Mouse (Mus musculus) myocyte (in vitro differentiated cells): ENCODE results near the gene Gpr143. TPM values are rescaled to one million over a fixed set of nuclear protein-coding genes. Genes with fewer than 3 reads are reported as not detected.

Source experiments
- H3K27me3 ChIP-seq: one replicate; pipeline ENCODE4 v1.6.1; 2011; ENCODE audit not compliant: control insufficient read depth, insufficient read depth, insufficient read length
- H3K36me3 ChIP-seq: one replicate; pipeline ENCODE4 v1.6.1; 2011; ENCODE audit not compliant: control insufficient read depth, insufficient read depth
- H3K4me2 ChIP-seq: one replicate; pipeline ENCODE4 v1.6.1; 2011; ENCODE audit warnings: low read depth, control low read depth
- H3K4me3 ChIP-seq: one replicate; pipeline ENCODE4 v1.5.1; 2011; ENCODE audit warnings: mild to moderate bottlenecking, control low read depth, moderate library complexity
- H3K79me2 ChIP-seq: one replicate; pipeline ENCODE4 v1.6.1; 2011; ENCODE audit not compliant: control insufficient read depth, insufficient read depth
- H3ac ChIP-seq: one replicate; pipeline ENCODE4 v1.6.1; 2011; ENCODE audit not compliant: control insufficient read depth, insufficient read length
- CEBPB ChIP-seq: IDR thresholded peaks from 2 replicates; pipeline ENCODE4 v1.6.1; 2011; ENCODE audit warnings: mild to moderate bottlenecking, moderate library complexity; ENCODE audit not compliant: poor library complexity, insufficient read depth, severe bottlenecking
- E2F4 ChIP-seq: IDR thresholded peaks from one replicate; pipeline ENCODE4 v1.6.1; 2011; ENCODE audit warnings: mild to moderate bottlenecking, control low read depth, moderate library complexity; ENCODE audit not compliant: insufficient read depth
- MAX ChIP-seq: IDR thresholded peaks from one replicate; pipeline ENCODE4 v1.6.1; 2011; ENCODE audit warnings: low read depth, mild to moderate bottlenecking, control low read depth
- MYOD1 ChIP-seq, 3 experiments: IDR thresholded peaks; one replicate each; pipeline ENCODE4 v1.6.1; 2011; ENCODE audit warnings: control low read depth in 2 of 3, low read depth in 2 of 3, mild to moderate bottlenecking in 2 of 3, moderate library complexity in 1 of 3; ENCODE audit not compliant: insufficient read length in 2 of 3, control insufficient read depth in 1 of 3
- MYOG ChIP-seq, 3 experiments: IDR thresholded peaks; one replicate each; pipeline ENCODE4 v1.6.1; 2011; ENCODE audit warnings: control low read depth in 2 of 3, low read depth in 2 of 3, mild to moderate bottlenecking in 2 of 3; ENCODE audit not compliant: insufficient read length in 2 of 3, control insufficient read depth in 1 of 3, insufficient read depth in 1 of 3
- POLR2A ChIP-seq: IDR thresholded peaks from one replicate; pipeline ENCODE4 v1.6.1; 2011; ENCODE audit warnings: low read depth, mild to moderate bottlenecking, control low read depth, moderate library complexity; ENCODE audit not compliant: insufficient read length
- POLR2AphosphoS2 ChIP-seq: IDR thresholded peaks from one replicate; pipeline ENCODE4 v1.6.1; 2011; ENCODE audit warnings: low read depth, control low read depth; ENCODE audit not compliant: insufficient read length
- REST ChIP-seq: IDR thresholded peaks from one replicate; pipeline ENCODE4 v1.6.1; 2011; ENCODE audit warnings: mild to moderate bottlenecking, control low read depth, moderate library complexity; ENCODE audit not compliant: insufficient read depth, insufficient read length
- SRF ChIP-seq: IDR thresholded peaks from one replicate; pipeline ENCODE4 v1.6.1; 2011; ENCODE audit warnings: low read depth; ENCODE audit not compliant: control insufficient read depth, insufficient read length
- TCF12 ChIP-seq: IDR thresholded peaks from one replicate; pipeline ENCODE4 v1.6.1; 2011; ENCODE audit warnings: mild to moderate bottlenecking, control low read depth; ENCODE audit not compliant: poor library complexity, insufficient read depth, severe bottlenecking
- TCF3 ChIP-seq: IDR thresholded peaks from one replicate; pipeline ENCODE4 v1.6.1; 2011; ENCODE audit warnings: low read depth, control low read depth; ENCODE audit not compliant: insufficient read length
- USF1 ChIP-seq: IDR thresholded peaks from one replicate; pipeline ENCODE4 v1.6.1; 2011; ENCODE audit warnings: low read depth, mild to moderate bottlenecking, control low read depth, moderate library complexity
- polyA plus RNA-seq: library from polyadenylated mRNA; unstranded; fragments of >200 nt; fragmentation: generic; extraction: Trizol; gene quantifications from one replicate; pipeline ENCODE4 v1.2.1, GENCODE M21; 2012; ENCODE audit warnings: missing spikeins

Gpr143 gene
- polyA plus RNA-seq, 1 experiment = 0.07 TPM

GRCm38 (mm10) chrX:152764171-152764570, 17.6 kb upstream of the Gpr143 start:
- Histone ChIP-seq H3ac (no peak overlapping the region), H3K4me2 (no peak overlapping the region), H3K36me3 (no peaks in the 10 kb centered on the region), H3K27me3 (no peaks in the 10 kb centered on the region), H3K4me3 (no peak overlapping the region), H3K79me2 (no peaks in the 10 kb centered on the region)
- TF ChIP-seq POLR2AphosphoS2 (no peak), REST (no peak), TCF12 (no peak), TCF3 (no peak), POLR2A (no peak), E2F4 (no peak), SRF (no peak), MYOG (IDR thresholded peaks at IDR 0.05; ENCODE audit: control insufficient read depth in 1 of 3, insufficient read depth in 1 of 3, insufficient read length in 2 of 3, low read depth in 2 of 3) (no peak), CEBPB (no peak), MAX (no peak), MYOD1 (IDR thresholded peaks at IDR 0.05; ENCODE audit: control insufficient read depth in 1 of 3, insufficient read length in 2 of 3, low read depth in 2 of 3) (no peak), USF1 (no peak)

DNA sequence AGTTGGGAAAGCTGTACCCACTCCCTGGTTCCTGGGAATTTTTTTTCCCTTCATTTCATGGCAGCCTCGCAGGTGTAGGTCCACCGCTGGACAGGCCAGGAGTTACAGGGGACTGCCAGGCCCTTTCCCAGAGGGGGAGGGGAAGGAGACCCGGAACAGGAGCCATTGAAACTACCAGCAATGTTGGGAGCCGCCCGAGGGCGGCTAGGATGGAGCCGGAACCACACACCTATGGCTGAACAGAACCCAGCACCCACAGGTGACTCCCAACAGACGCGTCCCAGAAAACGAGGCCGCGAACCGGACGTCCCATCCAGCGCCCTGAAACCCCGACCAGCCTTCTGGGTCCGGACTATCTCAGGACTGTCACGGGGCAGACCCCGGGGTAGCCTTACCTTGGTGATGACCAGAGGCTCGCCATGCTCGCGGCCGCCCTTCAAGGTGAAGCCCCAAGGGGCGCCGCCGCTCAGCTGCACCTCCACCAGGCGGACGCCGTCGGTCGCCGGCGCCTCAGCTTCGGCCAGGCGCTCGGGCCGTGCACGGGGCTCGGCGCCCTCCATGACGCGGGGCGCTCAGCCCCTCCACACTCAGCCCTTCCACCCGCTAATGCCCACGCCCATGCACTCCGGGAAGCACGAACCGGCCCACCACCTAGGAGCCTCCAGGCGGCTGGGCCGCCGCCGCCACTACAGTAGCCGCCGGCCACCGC, 12.7 kb upstream of the Gpr143 start, which contains the start of gene Shroom2:
Shroom2 (minus strand) TSS at position 575 of the 709 bp plus-strand sequence.
- H3ac ChIP-seq = no peak within 1 kb of the TSS
- no peak within 1 kb of the TSS for H3K4me2 ChIP-seq
- no peak within 1 kb of the TSS for H3K4me3 ChIP-seq
- H3K36me3 ChIP-seq = no peaks in the 10 kb centered on the region
- no peaks in the 10 kb centered on the region for H3K27me3 ChIP-seq
- H3K79me2 ChIP-seq = no peaks in the 10 kb centered on the region
- no peak for TF ChIP-seq REST
- no peak for TF ChIP-seq POLR2A
- no peak for TF ChIP-seq SRF
- TF ChIP-seq MAX = no peak
- TF ChIP-seq CEBPB = no peak
- TF ChIP-seq POLR2AphosphoS2 = no peak
- no peak for TF ChIP-seq MYOD1 (IDR thresholded peaks at IDR 0.05; ENCODE audit: control insufficient read depth in 1 of 3, insufficient read length in 2 of 3, low read depth in 2 of 3)
- TF ChIP-seq TCF12 = no peak

DNA sequence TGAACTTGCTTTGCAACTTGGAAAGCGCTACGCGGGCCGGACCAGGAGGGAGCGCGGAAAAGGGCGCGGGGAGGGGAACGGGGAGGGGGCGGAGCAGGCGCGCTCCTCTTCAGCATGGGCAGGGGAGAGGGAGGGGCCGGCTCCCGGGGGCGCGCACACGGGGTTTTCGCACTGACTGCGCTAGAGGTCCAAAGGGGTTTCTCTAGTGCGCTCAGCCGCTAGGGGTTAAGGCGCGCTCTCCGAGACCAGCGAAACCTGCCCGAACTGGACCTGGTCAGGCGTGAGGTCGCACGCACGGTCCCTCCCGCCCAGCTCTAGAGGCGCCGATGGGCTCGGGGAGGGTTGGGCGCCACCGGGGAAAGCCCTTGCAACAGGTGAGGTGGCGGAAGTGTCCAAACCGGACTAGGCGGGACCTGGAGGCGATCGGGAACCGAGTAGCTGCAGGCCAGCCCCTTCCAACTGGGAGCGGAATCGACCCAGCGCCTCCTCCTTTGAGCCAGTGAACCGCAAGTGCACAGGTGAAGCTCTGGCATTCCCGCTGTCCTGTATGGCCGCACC, 12.0 kb upstream of the Gpr143 start:
- Histone ChIP-seq H3K27me3 (no peaks in the 10 kb centered on the region), H3K36me3 (no peaks in the 10 kb centered on the region), H3K4me3 (no peak overlapping the region), H3K79me2 (no peaks in the 10 kb centered on the region), H3K4me2 (no peak overlapping the region), H3ac (no peak overlapping the region)
- TF ChIP-seq CEBPB (no peak), POLR2A (no peak), SRF (no peak), MYOD1 (IDR thresholded peaks at IDR 0.05; ENCODE audit: control insufficient read depth in 1 of 3, insufficient read length in 2 of 3, low read depth in 2 of 3) (no peak), USF1 (no peak), E2F4 (no peak), MAX (no peak), POLR2AphosphoS2 (no peak), TCF12 (no peak), REST (no peak), MYOG (IDR thresholded peaks at IDR 0.05; ENCODE audit: control insufficient read depth in 1 of 3, insufficient read depth in 1 of 3, insufficient read length in 2 of 3, low read depth in 2 of 3) (no peak), TCF3 (no peak)

DNA sequence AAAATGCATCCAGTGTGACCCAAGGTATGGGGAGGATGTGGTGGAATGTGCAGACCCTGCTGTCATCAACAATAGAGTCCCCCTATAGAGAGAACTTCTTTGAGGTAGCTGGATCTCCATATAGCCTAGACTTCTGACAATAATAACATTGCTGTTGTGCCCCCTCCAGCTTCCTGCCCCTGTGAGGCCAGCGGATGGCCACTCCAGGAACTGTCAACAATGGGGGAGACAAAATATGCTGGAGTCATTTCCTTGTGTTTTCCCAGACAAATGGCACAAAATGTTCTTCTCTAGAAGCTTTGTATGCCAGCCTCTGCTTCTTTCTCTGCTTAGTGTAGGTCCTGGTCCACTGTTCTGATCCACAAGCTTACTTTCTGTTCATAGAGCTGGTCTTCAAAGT, 6.4 kb downstream of the Gpr143 start:
- no peak overlapping the region for H3K4me3 ChIP-seq
- H3K36me3 ChIP-seq = no peaks in the 10 kb centered on the region
- no peaks in the 10 kb centered on the region for H3K27me3 ChIP-seq
- no peaks in the 10 kb centered on the region for H3K79me2 ChIP-seq
- TF ChIP-seq MAX = no peak
- no peak for TF ChIP-seq E2F4
- no peak for TF ChIP-seq POLR2A
- no peak for TF ChIP-seq REST
- no peak for TF ChIP-seq TCF3
- TF ChIP-seq MYOG (IDR thresholded peaks at IDR 0.05; ENCODE audit: control insufficient read depth in 1 of 3, insufficient read depth in 1 of 3, insufficient read length in 2 of 3, low read depth in 2 of 3) = no peak
- no peak for TF ChIP-seq USF1
- no peak overlapping the region for H3ac ChIP-seq
- H3K4me2 ChIP-seq = no peak overlapping the region
